Mouse (Mus musculus) small intestine, adult 2 months (tissue): ENCODE results near the gene Jkamp. TPM values are rescaled to one million over a fixed set of nuclear protein-coding genes. Genes with fewer than 3 reads are reported as not detected.
"Not testable (repeated sequence)": the region's sequence is repeated elsewhere in the genome, so short reads cannot be mapped to it uniquely, and the experiment has no call there.

Experiments used
- H3K27ac ChIP-seq: fragments of 200-500 bp; 2 replicates; pipeline ENCODE4 v1.5.1; 2012; ENCODE audit warnings: low read depth, low read length, control low read depth, inconsistent platforms; ENCODE audit not compliant: insufficient read depth
- H3K27me3 ChIP-seq: fragments of 200-500 bp; 2 replicates; pipeline ENCODE4 v1.6.1; 2012; ENCODE audit warnings: mild to moderate bottlenecking, moderate library complexity, low read length, inconsistent platforms; ENCODE audit not compliant: control insufficient read depth, insufficient read depth
- H3K36me3 ChIP-seq: fragments of 200-500 bp; 2 replicates; pipeline ENCODE4 v1.6.1; 2012; ENCODE audit warnings: mild to moderate bottlenecking, low read length, control low read depth, inconsistent platforms; ENCODE audit not compliant: control insufficient read depth, insufficient read depth
- H3K4me1 ChIP-seq: fragments of 200-500 bp; 2 replicates; pipeline ENCODE4 v1.6.1; 2012; ENCODE audit warnings: low read length, inconsistent platforms, mixed read lengths; ENCODE audit not compliant: control insufficient read depth, insufficient read depth, insufficient read length
- H3K4me3 ChIP-seq: fragments of 200-500 bp; 2 replicates; pipeline ENCODE4 v1.5.1; 2012; ENCODE audit warnings: low read depth, mild to moderate bottlenecking, control low read depth, inconsistent platforms, low read length, moderate library complexity
- CTCF ChIP-seq: fragments of 200-500 bp; IDR thresholded peaks from 2 replicates; pipeline ENCODE4 v1.5.1; 2012; ENCODE audit warnings: low read depth, mild to moderate bottlenecking, control low read depth, inconsistent platforms, low read length, moderate library complexity, mixed read lengths; ENCODE audit not compliant: insufficient replicate concordance, insufficient read length; ENCODE audit errors: extremely low read depth
- POLR2A ChIP-seq: fragments of 200-500 bp; IDR thresholded peaks from 2 replicates; pipeline ENCODE4 v1.6.1; 2012; ENCODE audit warnings: low read depth, mild to moderate bottlenecking, control low read depth, inconsistent platforms, low read length, moderate library complexity
- WGBS: fragments of 180-500 bp; shearing (Covaris S2); methylation state at CpG from one replicate; pipeline ENCODE4 v1.1.7; 2018; 5-methylcytosine and 5-hydroxymethylcytosine counted together
- polyA plus RNA-seq: library from polyadenylated mRNA; depleted of rRNA; stranded (reverse); fragments of >200 nt; gene quantifications from 2 replicates; pipeline ENCODE4 v1.2.3, GENCODE M21; 2012; rRNA removed

Gene Jkamp
- 14.3 and 20.4 TPM in 2 replicates for polyA plus RNA-seq

GRCm38 (mm10) chr12:72085329-72086165 is at the start of gene Jkamp, which contains the start of gene L3hypdh:
Gene Jkamp, plus strand, starts transcription at chr12:72085589.
Gene L3hypdh, minus strand, starts transcription at chr12:72085439.
- peak within 1 kb of the TSS; percentile 92 for H3K27ac ChIP-seq
- H3K4me3 ChIP-seq = peak within 1 kb of the TSS; percentile 80
- H3K27me3 ChIP-seq = no peaks in the 10 kb centered on the region
- 2% methylated on average over 58 of the region's 60 CpGs for WGBS
- peaks cover 7% of the 10 kb centered on the region for H3K4me1 ChIP-seq
- H3K36me3 ChIP-seq = peaks cover 3% of the 10 kb centered on the region
- no peak for TF ChIP-seq CTCF
- peak; percentile 36; the same call in 1 of the 2 replicates for TF ChIP-seq POLR2A

GRCm38 (mm10) chr12:72036097-72036661 is 49.2 kb upstream of the Jkamp start:
- TF ChIP-seq CTCF = no peak
- Histone ChIP-seq H3K4me3 (no peak overlapping the region), H3K27me3 (no peaks in the 10 kb centered on the region), H3K36me3 (no peaks in the 10 kb centered on the region), H3K27ac (no peak overlapping the region), H3K4me1 (no peaks in the 10 kb centered on the region)
- 34% methylated on average over 9 of the region's 9 CpGs for WGBS

- no peak overlapping the region for H3K4me3 ChIP-seq
- no peaks in the 10 kb centered on the region for H3K27me3 ChIP-seq
- H3K27ac ChIP-seq = no peak overlapping the region
- H3K4me1 ChIP-seq = no peaks in the 10 kb centered on the region
- 85% methylated on average over 6 of the region's 6 CpGs for WGBS
- H3K36me3 ChIP-seq = no peaks in the 10 kb centered on the region
- TF ChIP-seq POLR2A (no peak), CTCF (no peak)
Measured at GRCm38 (mm10) chr12:72037049-72037448, 48.3 kb upstream of the Jkamp start.

GRCm38 (mm10) chr12:72038866-72039265 is 46.5 kb upstream of the Jkamp start:
- H3K4me1 ChIP-seq = no peaks in the 10 kb centered on the region
- H3K27me3 ChIP-seq = no peaks in the 10 kb centered on the region
- no peaks in the 10 kb centered on the region for H3K36me3 ChIP-seq
- WGBS = 68% methylated on average over 2 of the region's 2 CpGs
- H3K27ac ChIP-seq = no peak overlapping the region
- no peak overlapping the region for H3K4me3 ChIP-seq
- TF ChIP-seq CTCF (no peak), POLR2A (no peak)

GRCm38 (mm10) chr12:72039501-72039900 is 45.9 kb upstream of the Jkamp start:
- Histone ChIP-seq H3K27me3 (no peaks in the 10 kb centered on the region), H3K36me3 (no peaks in the 10 kb centered on the region), H3K4me1 (no peaks in the 10 kb centered on the region), H3K27ac (no peak overlapping the region), H3K4me3 (no peak overlapping the region)
- 46% methylated on average over 8 of the region's 8 CpGs for WGBS
- TF ChIP-seq POLR2A (no peak), CTCF (no peak)

- Histone ChIP-seq H3K4me1 (no peaks in the 10 kb centered on the region), H3K4me3 (no peak overlapping the region), H3K36me3 (no peaks in the 10 kb centered on the region), H3K27me3 (no peaks in the 10 kb centered on the region), H3K27ac (no peak overlapping the region)
- 90% methylated on average over 3 of the region's 3 CpGs for WGBS
- TF ChIP-seq POLR2A (no peak), CTCF (no peak)
Measured at GRCm38 (mm10) chr12:72041238-72041637, 44.2 kb upstream of the Jkamp start.

GRCm38 (mm10) chr12:72047513-72047912 is 37.9 kb upstream of the Jkamp start:
- Histone ChIP-seq H3K36me3 (no peaks in the 10 kb centered on the region), H3K27me3 (no peaks in the 10 kb centered on the region), H3K4me1 (no peaks in the 10 kb centered on the region), H3K27ac (no peak overlapping the region), H3K4me3 (no peak overlapping the region)
- no peak for TF ChIP-seq POLR2A
- no peak for TF ChIP-seq CTCF
- WGBS = under 1% methylated on average over 2 of the region's 2 CpGs

- not testable (repeated sequence) for H3K4me1 ChIP-seq, H3K4me3 ChIP-seq, H3K27me3 ChIP-seq, H3K36me3 ChIP-seq, H3K27ac ChIP-seq
- WGBS = 75% methylated on average over 5 of the region's 5 CpGs
Measured at GRCm38 (mm10) chr12:72050156-72050555, 35.2 kb upstream of the Jkamp start.
